Mouse (Mus musculus): ENCODE measurements around the gene Fam229a. TPM values are rescaled to one million over a fixed set of nuclear protein-coding genes. Genes with fewer than 3 reads are reported as not detected.

The Fam229a gene
- total and polyA plus RNA-seq, 3 experiments, result 0.45 TPM; not detected in 2

DNA sequence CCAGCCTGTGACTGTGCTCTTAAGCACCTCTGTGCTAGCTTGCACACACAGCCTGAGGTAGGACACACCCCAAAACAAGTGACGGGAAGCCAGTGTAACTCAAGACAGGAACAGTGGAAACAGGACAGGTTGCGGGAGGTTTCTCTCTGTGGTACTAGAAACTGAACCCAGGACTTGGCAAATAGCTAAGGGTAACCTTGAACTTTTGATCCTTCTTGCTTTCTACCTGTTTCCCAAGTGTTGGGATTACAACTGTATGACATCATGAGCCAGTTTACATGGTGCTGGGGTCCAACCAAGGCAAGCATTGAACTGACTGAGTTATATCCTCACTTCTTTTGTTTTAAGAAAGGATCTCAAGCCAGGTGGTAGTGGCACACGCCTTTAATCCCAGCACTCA is 11.1 kb upstream of the Fam229a start:
- H3K27me3 ChIP-seq (ENCODE audit: control insufficient read depth, insufficient read depth, low read length), result no peaks in the 10 kb centered on the region
- no peak overlapping the region for H3K9ac ChIP-seq (ENCODE audit: low read depth, low read length)
- intact Hi-C loops (cut with DNase I), result no loop called here
- no peaks in the 10 kb centered on the region for H3K36me3 ChIP-seq (ENCODE audit: control insufficient read depth, insufficient read depth, low read length)
- TF ChIP-seq CTCF (IDR thresholded peaks at IDR 0.05) (no peak), EP300 (IDR thresholded peaks at IDR 0.05; ENCODE audit: insufficient read depth, low read depth, low read length) (no peak), POLR2A (IDR thresholded peaks at IDR 0.05; ENCODE audit: insufficient read depth, low read depth, low read length) (no peak)
- no peak overlapping the region for H3K4me3 ChIP-seq
- H3K79me2 ChIP-seq (replicated peaks; ENCODE audit: control insufficient read depth, insufficient read depth, low read length), result no peaks in the 10 kb centered on the region
- WGBS, result 93% methylated on average over 3 of the region's 3 CpGs
- no peak for DNase-seq
- no peak overlapping the region for H3K27ac ChIP-seq
- H3K4me1 ChIP-seq (ENCODE audit: control insufficient read depth, insufficient read depth, low read length), result no peaks in the 10 kb centered on the region

DNA sequence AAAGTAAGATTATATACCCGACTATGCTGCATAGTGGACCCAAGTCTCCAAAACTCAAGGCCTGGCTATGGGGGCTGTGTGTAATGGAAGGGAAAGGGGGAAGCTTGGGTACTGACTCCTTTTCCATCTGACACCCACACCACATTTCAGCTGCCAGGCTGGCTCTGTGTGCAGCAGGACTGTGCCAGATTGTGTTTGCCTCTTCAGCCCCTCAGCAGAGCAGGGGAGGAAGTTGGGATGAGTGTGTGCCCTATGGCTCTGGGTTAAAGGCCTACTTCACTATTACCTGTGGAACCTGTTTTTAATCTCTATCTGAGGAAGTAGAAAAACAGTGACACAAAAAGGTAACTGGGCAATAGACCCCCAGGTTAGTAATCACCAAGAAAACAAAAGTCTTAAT is 9.9 kb upstream of the Fam229a start:
- H3K27ac ChIP-seq, result no peak overlapping the region
- WGBS, result 83% methylated on average over 1 of the region's 1 CpGs
- no peak overlapping the region for H3K4me3 ChIP-seq
- TF ChIP-seq CTCF (IDR thresholded peaks at IDR 0.05) (no peak), POLR2A (IDR thresholded peaks at IDR 0.05; ENCODE audit: insufficient read depth, low read depth, low read length) (no peak), EP300 (IDR thresholded peaks at IDR 0.05; ENCODE audit: insufficient read depth, low read depth, low read length) (no peak)
- H3K36me3 ChIP-seq (ENCODE audit: control insufficient read depth, insufficient read depth, low read length), result no peaks in the 10 kb centered on the region
- H3K27me3 ChIP-seq (ENCODE audit: control insufficient read depth, insufficient read depth, low read length), result no peaks in the 10 kb centered on the region
- H3K79me2 ChIP-seq (replicated peaks; ENCODE audit: control insufficient read depth, insufficient read depth, low read length), result no peaks in the 10 kb centered on the region
- H3K4me1 ChIP-seq (ENCODE audit: control insufficient read depth, insufficient read depth, low read length), result no peaks in the 10 kb centered on the region
- intact Hi-C loops (cut with DNase I), result no loop called here
- no peak for DNase-seq
- no peak overlapping the region for H3K9ac ChIP-seq (ENCODE audit: low read depth, low read length)

DNA sequence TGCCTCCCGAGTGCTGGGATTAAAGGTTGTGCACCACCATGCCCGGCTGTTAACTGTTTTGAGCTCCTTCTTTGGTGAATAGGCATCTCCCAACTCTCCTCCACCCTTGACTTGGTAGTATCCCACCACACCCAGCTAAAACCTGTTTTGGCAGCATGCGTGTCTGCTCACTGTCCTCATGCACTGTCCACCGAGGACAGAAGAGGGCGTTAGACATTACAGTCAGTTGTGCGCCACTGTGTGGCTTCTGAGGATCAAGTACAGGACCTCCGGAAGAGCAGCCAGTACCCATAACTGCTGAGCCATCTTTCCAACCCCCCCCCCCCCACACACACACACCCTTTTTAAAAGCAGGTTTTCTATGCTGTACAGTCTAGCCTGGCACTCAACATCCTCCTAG is 3.7 kb downstream of the Fam229a start:
- no peaks in the 10 kb centered on the region for H3K79me2 ChIP-seq (replicated peaks; ENCODE audit: control insufficient read depth, insufficient read depth, low read length)
- H3K36me3 ChIP-seq (ENCODE audit: control insufficient read depth, insufficient read depth, low read length), result no peaks in the 10 kb centered on the region
- no peak for TF ChIP-seq POLR2A (IDR thresholded peaks at IDR 0.05; ENCODE audit: insufficient read depth, low read depth, low read length)
- peak; percentile 26; the same call in 1 of the 2 replicates for TF ChIP-seq CTCF (IDR thresholded peaks at IDR 0.05)
- H3K4me3 ChIP-seq, result no peak overlapping the region
- H3K27me3 ChIP-seq (ENCODE audit: control insufficient read depth, insufficient read depth, low read length), result peaks cover 2% of the 10 kb centered on the region
- no peak overlapping the region for H3K9ac ChIP-seq (ENCODE audit: low read depth, low read length)
- no peak for DNase-seq
- intact Hi-C loops (cut with DNase I), result no loop called here
- 56% methylated on average over 7 of the region's 7 CpGs for WGBS
- no peak overlapping the region for H3K27ac ChIP-seq
- peaks cover 8% of the 10 kb centered on the region for H3K4me1 ChIP-seq (ENCODE audit: control insufficient read depth, insufficient read depth, low read length)

DNA sequence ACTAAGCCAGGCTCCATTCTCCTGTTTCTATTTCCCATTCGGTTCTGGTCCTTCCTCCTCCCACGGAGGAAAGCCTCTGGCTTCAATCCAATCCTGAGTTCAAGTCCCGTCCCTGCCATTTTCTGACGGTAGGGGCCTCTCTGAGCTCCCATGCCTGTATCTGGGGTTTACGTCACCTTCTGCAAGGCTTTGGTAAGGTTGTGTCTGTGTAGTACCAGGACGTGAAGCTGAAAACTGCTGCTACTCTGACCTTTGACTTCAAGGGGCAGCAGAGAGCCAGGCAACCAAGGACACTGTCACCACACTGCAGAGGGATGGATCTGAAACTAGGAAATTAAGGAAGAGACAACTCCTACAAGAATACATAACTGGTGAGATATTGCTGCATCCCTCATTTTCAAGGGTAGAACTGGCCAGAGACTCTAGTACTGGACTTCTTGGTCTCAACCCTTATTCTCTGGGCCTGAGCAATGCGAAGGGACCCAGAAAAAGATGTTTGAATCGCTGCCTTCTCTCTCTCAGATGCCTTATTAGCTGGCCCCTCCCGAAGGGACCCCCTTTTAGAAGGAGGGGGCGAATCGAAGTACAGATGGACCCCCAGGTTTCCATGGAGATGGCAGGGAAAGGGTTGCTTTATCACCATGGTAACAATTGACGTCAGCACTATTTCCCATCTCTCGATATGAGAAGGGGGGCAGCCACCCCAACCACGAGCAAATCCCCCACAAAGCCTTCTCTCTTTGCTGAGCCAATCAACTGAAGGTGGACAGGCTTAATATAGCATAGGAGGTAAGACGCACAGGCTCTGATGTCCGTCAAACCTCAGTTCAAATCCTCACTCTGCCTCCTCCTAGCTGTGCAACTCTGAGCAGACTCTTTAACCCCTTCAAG is 4.9 kb downstream of the Fam229a start:
- Histone ChIP-seq H3K79me2 (replicated peaks; ENCODE audit: control insufficient read depth, insufficient read depth, low read length) (no peaks in the 10 kb centered on the region), H3K4me1 (ENCODE audit: control insufficient read depth, insufficient read depth, low read length) (peaks cover 8% of the 10 kb centered on the region), H3K9ac (ENCODE audit: low read depth, low read length) (no peak overlapping the region), H3K4me3 (no peak overlapping the region), H3K36me3 (ENCODE audit: control insufficient read depth, insufficient read depth, low read length) (no peaks in the 10 kb centered on the region), H3K27me3 (ENCODE audit: control insufficient read depth, insufficient read depth, low read length) (peaks cover 2% of the 10 kb centered on the region), H3K27ac (peak overlapping the region; percentile 28)
- peak in 1 of 2 experiments; percentile 39 for DNase-seq
- intact Hi-C loops (cut with DNase I), result no loop called here
- TF ChIP-seq POLR2A (IDR thresholded peaks at IDR 0.05; ENCODE audit: insufficient read depth, low read depth, low read length), result no peak
- peak; percentile 50 for TF ChIP-seq CTCF (IDR thresholded peaks at IDR 0.05)
- no peak for TF ChIP-seq EP300 (IDR thresholded peaks at IDR 0.05; ENCODE audit: insufficient read depth, low read depth, low read length)
- WGBS, result 26% methylated on average over 16 of the region's 16 CpGs

DNA sequence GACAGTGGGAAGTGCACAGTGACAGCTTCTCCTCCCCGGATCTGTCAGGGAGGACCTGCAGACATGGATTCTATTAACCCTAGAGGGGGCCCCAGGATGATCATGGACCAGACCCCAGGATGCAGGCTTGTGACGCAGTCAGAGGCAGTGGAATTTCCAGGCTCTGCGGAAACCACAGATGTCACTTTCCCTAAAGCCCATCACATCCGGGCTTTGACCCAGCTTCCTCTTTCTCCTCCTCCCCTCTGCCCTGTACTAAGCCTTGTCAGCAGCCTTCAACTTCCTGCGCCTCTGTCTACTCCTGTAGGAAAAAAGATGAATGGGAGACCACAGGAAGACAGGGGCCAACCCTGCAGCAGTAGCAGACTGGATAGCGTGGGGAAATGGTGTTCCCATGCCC is 5.6 kb downstream of the Fam229a start:
- Histone ChIP-seq H3K27me3 (ENCODE audit: control insufficient read depth, insufficient read depth, low read length) (peaks cover under 1% of the 10 kb centered on the region; the same call in 1 of the 2 replicates), H3K36me3 (ENCODE audit: control insufficient read depth, insufficient read depth, low read length) (no peaks in the 10 kb centered on the region), H3K79me2 (replicated peaks; ENCODE audit: control insufficient read depth, insufficient read depth, low read length) (no peaks in the 10 kb centered on the region), H3K4me1 (ENCODE audit: control insufficient read depth, insufficient read depth, low read length) (peaks cover 8% of the 10 kb centered on the region), H3K4me3 (no peak overlapping the region), H3K27ac (peak overlapping the region; percentile 28), H3K9ac (ENCODE audit: low read depth, low read length) (no peak overlapping the region)
- WGBS, result 19% methylated on average over 6 of the region's 6 CpGs
- TF ChIP-seq POLR2A (IDR thresholded peaks at IDR 0.05; ENCODE audit: insufficient read depth, low read depth, low read length), result no peak
- no peak for TF ChIP-seq EP300 (IDR thresholded peaks at IDR 0.05; ENCODE audit: insufficient read depth, low read depth, low read length)
- TF ChIP-seq CTCF (IDR thresholded peaks at IDR 0.05), result no peak
- peak; percentile 47 to 60 for DNase-seq
- intact Hi-C loops (cut with DNase I), result no loop called here

DNA sequence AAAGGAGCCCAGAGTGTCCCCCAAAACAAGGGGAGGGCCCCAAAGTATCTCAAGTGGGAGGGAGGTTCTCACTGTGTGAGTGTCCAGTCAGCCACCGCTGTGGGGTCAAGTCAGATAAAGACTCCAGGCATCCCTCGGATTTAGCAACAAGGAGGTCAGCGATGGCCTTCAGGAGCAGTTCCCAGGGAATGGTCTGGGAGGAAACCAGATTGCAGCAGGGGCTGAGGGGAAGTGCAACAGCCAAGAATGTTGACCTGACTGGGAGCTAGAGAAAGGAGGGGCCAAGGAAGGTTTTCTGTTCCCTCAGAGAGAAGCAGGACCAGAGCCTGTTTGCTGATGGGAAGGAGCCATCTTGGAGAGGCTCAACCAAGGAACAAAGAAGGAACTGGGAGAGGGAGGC is 8.0 kb downstream of the Fam229a start:
- Histone ChIP-seq H3K27ac (no peak overlapping the region), H3K36me3 (ENCODE audit: control insufficient read depth, insufficient read depth, low read length) (no peaks in the 10 kb centered on the region), H3K9ac (ENCODE audit: low read depth, low read length) (no peak overlapping the region), H3K79me2 (replicated peaks; ENCODE audit: control insufficient read depth, insufficient read depth, low read length) (no peaks in the 10 kb centered on the region), H3K4me3 (no peak overlapping the region), H3K4me1 (ENCODE audit: control insufficient read depth, insufficient read depth, low read length) (peaks cover 8% of the 10 kb centered on the region), H3K27me3 (ENCODE audit: control insufficient read depth, insufficient read depth, low read length) (no peaks in the 10 kb centered on the region)
- intact Hi-C loops (cut with DNase I), result no loop called here
- 24% methylated on average over 3 of the region's 3 CpGs for WGBS
- TF ChIP-seq CTCF (IDR thresholded peaks at IDR 0.05) (no peak), POLR2A (IDR thresholded peaks at IDR 0.05; ENCODE audit: insufficient read depth, low read depth, low read length) (no peak), EP300 (IDR thresholded peaks at IDR 0.05; ENCODE audit: insufficient read depth, low read depth, low read length) (no peak)
- DNase-seq, result no peak

All from heart, adult 2 months (tissue).